Mouse (Mus musculus) brain, embryonic 14.5 days (tissue): ENCODE data around the gene Plscr5.

Experiments
- CTCF ChIP-seq: fragments of 200-500 bp; IDR thresholded peaks from 2 replicates; pipeline ENCODE4 v1.5.1; 2012; ENCODE audit warnings: inconsistent platforms, mild to moderate bottlenecking, moderate library complexity, borderline replicate concordance; ENCODE audit not compliant: insufficient read depth, insufficient read length; ENCODE audit errors: extremely low read depth
- POLR2A ChIP-seq: fragments of 200-500 bp; IDR thresholded peaks from 2 replicates; pipeline ENCODE4 v1.6.1; 2012; ENCODE audit warnings: mild to moderate bottlenecking, inconsistent platforms, borderline replicate concordance; ENCODE audit not compliant: poor library complexity, insufficient read depth, insufficient read length, severe bottlenecking; ENCODE audit errors: extremely low read depth

GRCm38 (mm10) chr9:92217896-92218295 is 25.2 kb downstream of the Plscr5 start:
- TF ChIP-seq CTCF: no peak
- no peak for TF ChIP-seq POLR2A
